Mouse (Mus musculus): Measurements from ENCODE around the gene Cypt3. TPM values are rescaled to one million over a fixed set of nuclear protein-coding genes. Genes with fewer than 3 reads are reported as not detected.

The Cypt3 gene
- total RNA-seq (2015) (not detected in 2 replicates), total RNA-seq (2017) (not detected in 2 replicates)

GRCm38 (mm10) chrX:153558293-153558692 is at the start of gene Cypt3:
Cypt3 (plus strand) TSS chrX:153558593.
- no peak for ATAC-seq (replicated peaks; ENCODE audit: poor library complexity)

GRCm38 (mm10) chrX:153515491-153515890 is 42.9 kb upstream of the Cypt3 start:
- no peak for ATAC-seq (replicated peaks; ENCODE audit: poor library complexity)

DNA sequence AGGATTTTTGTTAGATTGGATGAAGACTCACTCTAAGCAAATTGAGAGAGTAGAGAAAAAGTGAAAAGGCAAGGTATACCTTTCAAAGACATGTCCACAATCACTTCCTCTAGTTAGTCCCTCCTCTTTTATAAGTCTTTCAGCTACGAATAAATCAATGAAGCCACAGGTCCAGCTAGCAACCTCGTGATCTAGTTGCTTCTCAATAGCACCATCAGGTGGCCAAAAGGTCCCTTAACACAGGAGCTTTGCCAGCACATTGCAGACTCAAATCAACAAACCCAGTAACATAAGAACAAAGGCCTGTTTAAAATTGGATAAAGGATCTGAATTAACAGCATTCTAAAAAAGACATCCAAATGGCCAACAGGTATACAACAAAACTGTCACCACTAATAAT is 30.0 kb upstream of the Cypt3 start:
- peak; percentile 60; the same call in 1 of the 2 replicates for ATAC-seq (replicated peaks; ENCODE audit: poor library complexity)

- no peak for ATAC-seq (replicated peaks; ENCODE audit: poor library complexity)
Observed at GRCm38 (mm10) chrX:153556634-153557033, 1.8 kb upstream of the Cypt3 start.

DNA sequence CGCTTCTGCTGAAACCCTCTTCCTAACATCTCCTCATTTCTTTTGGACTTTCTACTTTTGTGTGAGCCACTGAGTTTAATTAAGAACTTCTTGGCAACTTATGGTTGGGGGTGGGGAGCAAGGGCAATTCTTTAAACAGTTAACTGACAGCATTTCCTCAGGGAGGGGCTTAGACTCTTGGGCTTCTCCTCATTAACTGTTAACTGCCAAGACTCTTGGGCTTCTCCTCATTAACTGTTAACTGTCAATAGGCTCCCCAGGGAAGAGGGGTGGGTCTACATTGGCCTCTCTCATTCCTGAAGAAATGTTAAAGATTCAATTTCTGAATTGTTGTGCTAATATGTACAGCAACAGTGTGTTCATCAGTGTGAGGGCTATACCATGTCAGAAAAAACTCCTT is 6.3 kb downstream of the Cypt3 start:
- ATAC-seq (replicated peaks; ENCODE audit: poor library complexity), result no peak

GRCm38 (mm10) chrX:153599583-153599982 is 41.2 kb downstream of the Cypt3 start:
- ATAC-seq (replicated peaks; ENCODE audit: poor library complexity), result peak; percentile 71

Other genes starting within 250 kb of the Cypt3 start
- 46.2 and 48.8 TPM in 2 replicates for gene Ubqln2, start 60.4 kb upstream of the Cypt3 start, total RNA-seq (2015)
- gene Ubqln2, start 60.4 kb upstream of the Cypt3 start, total RNA-seq (2017), result 4.2 and 6.4 TPM in 2 replicates
- gene Kctd12b, start 137.8 kb downstream of the Cypt3 start, total RNA-seq (2015), result 1.7 TPM in 2 replicates
- 1.8 and 1.9 TPM in 2 replicates for gene Kctd12b, start 137.8 kb downstream of the Cypt3 start, total RNA-seq (2017)
- 63.4 and 84.6 TPM in 2 replicates for gene Nbdy, start 165.0 kb downstream of the Cypt3 start, total RNA-seq (2015)
- 30.4 and 39.1 TPM in 2 replicates for gene Nbdy, start 165.0 kb downstream of the Cypt3 start, total RNA-seq (2017)